ENCODE assay signal across 19 mouse cellular contexts in genomic region chr4:111441709-111442108, GRCm38 (mm10). TPM values are rescaled to one million over a fixed set of nuclear protein-coding genes. Genes with fewer than 3 reads are reported as not detected.
A peak's percentile ranks its signal among the peaks of the same experiment; 100 is the strongest.
DNase-seq lines count a peak whose midpoint lies in the region; ATAC-seq lines count a peak whose summit lies in the region.
"Had no signal": no experiment of that assay in that cellular context is flagged by ENCODE, and none has a peak within 500 bp of the region (broad histone marks: within the 10 kb centered on the region; RNA-seq: fewer than 3 reads in every experiment).

No protein-coding gene starts in this region.

- DNase-seq in A20 (ENCODE audit: low read depth, low spot score): peak; percentile 87
- DNase-seq in B cell, adult 2 months: peak; percentile 70 to 75
- DNase-seq in spleen, postnatal 10 days (ENCODE audit: low spot score in 2 of 2): peak; percentile 19 to 44
- no peak for DNase-seq in right cerebral cortex, postnatal 14 days
- DNase-seq in left cerebral cortex, adult 18-20 months (ENCODE audit: low spot score in 2 of 2): no peak
- DNase-seq in cerebellum, adult 11 months: no peak
- DNase-seq: adrenal gland, postnatal 25 days; cerebellum, adult 11-12 months; cerebellum, postnatal 10 days; gastrocnemius, postnatal 10 days; kidney, adult 8-10 months; kidney, postnatal 14 days; layer of hippocampus, postnatal 36 days; liver, postnatal 0 days; lung, postnatal 10 days; right cerebral cortex, postnatal 4 days; thymus, postnatal 14 days had no signal

- peak; percentile 23; the same call in 1 of the 2 replicates for ATAC-seq in megakaryocyte progenitor cell, adult 5-6 weeks (replicated peaks; ENCODE audit: poor library complexity)
- ATAC-seq: forebrain, embryonic 14.5 days; liver, postnatal 0 days had no signal

RNA-seq across cellular contexts. Expression of gene Bend5, which starts 26.9 kb away (rescaled TPM):
- total RNA-seq in megakaryocyte progenitor cell, adult 5-6 weeks (2015): 0.44 and 3.8 TPM in 2 replicates
- total RNA-seq in megakaryocyte progenitor cell, adult 5-6 weeks (2017): 1.6 TPM in 1 of 2 replicates, not detected in the other
- total RNA-seq in left cerebral cortex, adult 18-20 months (2021): 10 to 100 TPM; 15.5 to 17.9 TPM

Comparison
In these comparisons a context has a peak if more than half of its experiments do, and no peak if none do; other contexts are left out.
1. DNase-seq: peak in A20 (single experiment), B cell, adult 2 months (2 of 2) and spleen, postnatal 10 days (2 of 2); none in right cerebral cortex, postnatal 14 days (single experiment), left cerebral cortex, adult 18-20 months (0 of 2) and cerebellum, adult 11 months (single experiment).